Mouse (Mus musculus) cerebellum, postnatal 25 days (tissue): ENCODE data around the gene Hdac9.

ENCODE experiments used
- DNase-seq, 2 experiments: peaks; one replicate each; pipeline ENCODE4 v3.0.0; 2021; ENCODE audit warnings: mixed read lengths in 2 of 2

The Hdac9 gene

GRCm38 (mm10) chr12:34327111-34327510, 589.8 kb downstream of the Hdac9 start:
- DNase-seq, result no peak

GRCm38 (mm10) chr12:34312113-34312719, 604.7 kb downstream of the Hdac9 start:
- no peak for DNase-seq

GRCm38 (mm10) chr12:34305453-34305852, 611.4 kb downstream of the Hdac9 start:
- no peak for DNase-seq

- no peak for DNase-seq
These were observed 624.5 kb downstream of the Hdac9 start for GRCm38 (mm10) chr12:34292346-34292745.

- no peak for DNase-seq
These were observed 629.7 kb downstream of the Hdac9 start for GRCm38 (mm10) chr12:34287218-34287617.

GRCm38 (mm10) chr12:34284888-34285287, 632.0 kb downstream of the Hdac9 start:
- no peak for DNase-seq

- DNase-seq, result no peak
These were observed 632.5 kb downstream of the Hdac9 start for GRCm38 (mm10) chr12:34284396-34284795.

- no peak for DNase-seq
These were observed 638.1 kb downstream of the Hdac9 start for GRCm38 (mm10) chr12:34278822-34279221.

- DNase-seq, result no peak
These were observed 643.1 kb downstream of the Hdac9 start for GRCm38 (mm10) chr12:34273816-34274215.

- no peak for DNase-seq
These were observed 646.8 kb downstream of the Hdac9 start for GRCm38 (mm10) chr12:34270096-34270495.

GRCm38 (mm10) chr12:34269472-34270040, 647.3 kb downstream of the Hdac9 start:
- no peak for DNase-seq

GRCm38 (mm10) chr12:34259651-34260050, 657.2 kb downstream of the Hdac9 start:
- DNase-seq, result no peak

GRCm38 (mm10) chr12:34249160-34249559, 667.7 kb downstream of the Hdac9 start:
- no peak for DNase-seq

GRCm38 (mm10) chr12:34248193-34249121, 668.4 kb downstream of the Hdac9 start:
- no peak for DNase-seq

GRCm38 (mm10) chr12:34238796-34239195, 678.1 kb downstream of the Hdac9 start:
- DNase-seq, result no peak

- peak in 1 of 2 experiments; percentile 2 for DNase-seq
These were observed 685.2 kb downstream of the Hdac9 start for GRCm38 (mm10) chr12:34231621-34232150.

GRCm38 (mm10) chr12:34224505-34224904, 692.4 kb downstream of the Hdac9 start:
- DNase-seq, result no peak

GRCm38 (mm10) chr12:34221014-34221413, 695.9 kb downstream of the Hdac9 start:
- no peak for DNase-seq

GRCm38 (mm10) chr12:34220051-34220926, 696.6 kb downstream of the Hdac9 start:
- DNase-seq, result no peak

- DNase-seq, result no peak
These were observed 698.3 kb downstream of the Hdac9 start for GRCm38 (mm10) chr12:34218561-34218960.

GRCm38 (mm10) chr12:34215023-34216020, 701.6 kb downstream of the Hdac9 start:
- no peak for DNase-seq
